Mouse (Mus musculus) embryonic facial prominence, embryonic 15.5 days (tissue): ENCODE measurements around the gene Slc9b1. TPM values are rescaled to one million over a fixed set of nuclear protein-coding genes. Genes with fewer than 3 reads are reported as not detected.

Experiments
- ATAC-seq: fragments of 200-750 bp; cut with Nextera tagmentation; 2 replicates; pipeline ENCODE4 v1.8.0; 2017; ENCODE audit warnings: low read depth, moderate TSS enrichment; ENCODE audit not compliant: insufficient number of reproducible peaks, low FRiP score, low TSS enrichment
- H3K27ac ChIP-seq: fragments of 300-500 bp; sonication (generic); replicated peaks from 2 replicates; pipeline ENCODE4 v1.5.1; 2015; ENCODE audit warnings: mild to moderate bottlenecking, inconsistent platforms
- H3K27me3 ChIP-seq: fragments of 300-500 bp; sonication (generic); 2 replicates; pipeline ENCODE4 v1.6.1; 2015; ENCODE audit warnings: inconsistent platforms
- H3K36me3 ChIP-seq: fragments of 300-500 bp; sonication (generic); 2 replicates; pipeline ENCODE4 v1.6.1; 2015; ENCODE audit warnings: mild to moderate bottlenecking, inconsistent platforms
- H3K4me1 ChIP-seq: fragments of 300-500 bp; sonication (generic); 2 replicates; pipeline ENCODE4 v1.6.1; 2015; ENCODE audit warnings: inconsistent platforms
- H3K4me2 ChIP-seq: fragments of 300-500 bp; sonication (generic); replicated peaks from 2 replicates; pipeline ENCODE4 v1.6.1; 2015; ENCODE audit warnings: mild to moderate bottlenecking, inconsistent platforms
- H3K4me3 ChIP-seq: fragments of 300-500 bp; sonication (generic); replicated peaks from 2 replicates; pipeline ENCODE4 v1.5.1; 2015; ENCODE audit warnings: mild to moderate bottlenecking, inconsistent platforms
- H3K9ac ChIP-seq: fragments of 300-500 bp; sonication (generic); 2 replicates; pipeline ENCODE4 v1.6.1; 2015; ENCODE audit warnings: inconsistent platforms
- H3K9me3 ChIP-seq: fragments of 300-500 bp; sonication (generic); replicated peaks from 2 replicates; pipeline ENCODE4 v1.6.1; 2016; ENCODE audit warnings: inconsistent platforms
- WGBS: fragments of 180-500 bp; shearing (Covaris S2); methylation state at CpG from one replicate; pipeline ENCODE4 v1.1.7; 2015; 5-methylcytosine and 5-hydroxymethylcytosine counted together
- polyA plus RNA-seq: library from polyadenylated mRNA; unstranded; fragments of >200 nt; fragmentation: Nextera tagmentation; extraction: Ambion mirVana; gene quantifications from 2 replicates; pipeline ENCODE4 v1.2.1, GENCODE M21; 2015

Gene Slc9b1
- polyA plus RNA-seq, 1 experiment from 2014 or later = not detected

DNA sequence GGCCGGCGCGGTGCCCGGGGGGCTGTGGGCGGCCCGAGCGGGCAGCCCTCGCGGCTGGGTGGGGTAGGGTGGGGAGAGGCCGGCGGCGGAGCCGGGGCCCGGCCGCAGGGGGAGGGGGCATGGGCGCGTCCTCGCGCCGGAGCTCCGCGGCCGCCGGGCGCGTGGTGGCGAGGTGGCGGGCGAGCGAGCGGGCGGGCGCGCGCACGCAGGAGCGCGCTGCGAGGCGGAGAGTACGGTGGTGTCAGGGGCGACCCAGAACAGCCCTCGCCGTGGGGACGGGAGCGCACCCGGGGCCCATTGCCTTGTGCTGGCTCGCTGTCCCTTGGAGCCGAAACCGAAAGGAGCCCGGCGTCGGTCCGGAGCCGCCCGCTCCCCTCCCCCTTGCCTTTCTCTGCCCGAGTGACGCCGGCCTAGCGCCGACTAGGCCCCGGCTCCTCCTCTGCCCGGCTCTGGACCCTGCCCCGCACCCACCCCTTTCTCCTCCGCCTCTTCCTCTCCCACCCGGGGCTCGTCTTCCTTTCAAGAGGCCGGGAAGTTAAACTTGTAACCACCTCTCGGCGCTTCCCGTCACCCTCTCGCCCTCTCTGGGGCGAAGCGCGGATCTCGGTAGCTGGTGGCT lies 91.2 kb downstream of the Slc9b1 start:
- Histone ChIP-seq H3K9ac (peak overlapping the region; percentile 92), H3K4me1 (peaks cover 3% of the 10 kb centered on the region), H3K9me3 (no peaks in the 10 kb centered on the region), H3K36me3 (no peaks in the 10 kb centered on the region), H3K4me3 (peak overlapping the region; percentile 85), H3K4me2 (peak overlapping the region; percentile 72), H3K27ac (peak overlapping the region; percentile 100), H3K27me3 (no peaks in the 10 kb centered on the region)
- peak; percentile 81 for ATAC-seq
- WGBS = under 1% methylated on average over 67 of the region's 76 CpGs

DNA sequence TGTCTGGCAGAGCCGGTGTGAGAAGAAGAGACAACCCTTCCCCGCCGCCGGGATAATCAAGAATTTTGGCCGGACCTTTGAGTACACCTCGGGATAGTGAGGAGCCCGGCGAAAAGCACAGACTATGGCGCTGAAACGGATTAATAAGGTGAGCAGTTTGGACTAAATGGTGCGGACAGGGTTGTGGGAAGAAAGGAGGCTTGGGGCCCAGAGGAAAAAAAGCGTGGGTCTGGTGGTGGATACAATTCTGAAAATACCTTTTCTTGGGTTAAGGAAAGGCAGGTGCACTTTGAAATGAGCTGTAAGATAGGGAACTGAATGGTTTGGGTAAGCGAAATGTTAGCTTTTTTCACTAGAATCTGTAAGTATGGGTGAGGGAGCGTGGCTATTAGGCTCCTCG lies 91.8 kb downstream of the Slc9b1 start:
- peak overlapping the region; percentile 72 for H3K4me2 ChIP-seq
- 1% methylated on average over 15 of the region's 15 CpGs for WGBS
- H3K4me1 ChIP-seq = peaks cover 3% of the 10 kb centered on the region
- peak overlapping the region; percentile 100 for H3K27ac ChIP-seq
- H3K9me3 ChIP-seq = no peaks in the 10 kb centered on the region
- no peaks in the 10 kb centered on the region for H3K27me3 ChIP-seq
- no peaks in the 10 kb centered on the region for H3K36me3 ChIP-seq
- H3K9ac ChIP-seq = peak overlapping the region; percentile 92
- peak overlapping the region; percentile 85 for H3K4me3 ChIP-seq
- no peak for ATAC-seq

- peak overlapping the region; percentile 85 for H3K4me3 ChIP-seq
- peak overlapping the region; percentile 92; the same call in 1 of the 2 replicates for H3K9ac ChIP-seq
- WGBS = 6% methylated on average over 7 of the region's 7 CpGs
- peaks cover 3% of the 10 kb centered on the region for H3K4me1 ChIP-seq
- H3K27ac ChIP-seq = peak overlapping the region; percentile 100; the same call in 1 of the 2 replicates
- peak overlapping the region; percentile 72 for H3K4me2 ChIP-seq
- H3K27me3 ChIP-seq = no peaks in the 10 kb centered on the region
- ATAC-seq = no peak
- no peaks in the 10 kb centered on the region for H3K9me3 ChIP-seq
- no peaks in the 10 kb centered on the region for H3K36me3 ChIP-seq
These were observed 92.4 kb downstream of the Slc9b1 start for GRCm38 (mm10) chr3:135440221-135440620.

DNA sequence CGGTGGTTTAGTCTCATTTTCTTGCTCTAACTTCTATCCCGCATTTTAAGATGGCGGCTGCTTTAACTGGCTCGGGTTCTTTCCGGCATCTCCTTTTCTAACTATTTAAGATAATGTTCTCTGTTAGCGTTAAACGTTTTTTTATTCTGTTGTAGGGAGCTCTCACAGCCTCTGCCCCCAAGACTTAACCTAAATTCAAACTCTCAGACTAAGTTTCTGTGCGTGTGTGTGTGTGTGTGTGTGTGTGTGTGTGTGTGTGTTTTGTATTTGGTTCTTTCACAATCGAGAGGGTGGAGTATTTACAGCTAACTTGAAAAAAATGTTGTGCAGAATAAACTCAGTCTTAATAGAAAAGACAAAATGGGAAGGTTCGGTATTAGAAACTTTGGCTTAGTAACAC lies 92.8 kb downstream of the Slc9b1 start:
- peak overlapping the region; percentile 72 for H3K4me2 ChIP-seq
- no peaks in the 10 kb centered on the region for H3K27me3 ChIP-seq
- H3K4me1 ChIP-seq = peaks cover 3% of the 10 kb centered on the region
- no peaks in the 10 kb centered on the region for H3K9me3 ChIP-seq
- no peak for ATAC-seq
- no peaks in the 10 kb centered on the region for H3K36me3 ChIP-seq
- peak overlapping the region; percentile 85 for H3K4me3 ChIP-seq
- H3K27ac ChIP-seq = no peak overlapping the region
- peak overlapping the region; percentile 18; the same call in 1 of the 2 replicates for H3K9ac ChIP-seq
- WGBS = 18% methylated on average over 10 of the region's 10 CpGs

DNA sequence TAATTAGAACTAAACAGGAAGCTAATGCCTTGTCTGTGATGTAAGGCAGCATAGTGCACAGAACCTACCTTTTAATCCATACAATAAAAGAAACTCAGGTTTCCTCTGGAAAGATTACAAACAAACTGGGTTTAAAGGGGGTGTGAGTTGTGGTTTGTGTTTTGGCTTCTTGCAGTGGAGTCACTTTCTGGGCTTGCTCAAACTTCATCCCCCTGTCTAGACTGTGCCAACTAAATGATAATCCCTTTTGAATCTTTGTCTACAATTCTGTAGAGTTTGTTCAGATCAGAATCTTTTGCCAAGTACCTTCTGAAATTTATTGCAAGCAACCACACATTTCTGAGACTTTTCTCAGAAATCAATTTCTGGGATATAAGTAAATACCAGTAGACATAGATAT lies 97.1 kb downstream of the Slc9b1 start:
- Histone ChIP-seq H3K27me3 (no peaks in the 10 kb centered on the region), H3K27ac (no peak overlapping the region), H3K9me3 (no peaks in the 10 kb centered on the region), H3K36me3 (no peaks in the 10 kb centered on the region), H3K4me2 (no peak overlapping the region), H3K4me1 (no peaks in the 10 kb centered on the region; the same call in none of the 2 replicates), H3K9ac (no peak overlapping the region), H3K4me3 (no peak overlapping the region)
- ATAC-seq = no peak

Other genes with a start within 250 kb of the Slc9b1 start
- gene Cenpe, start 135.5 kb upstream of the Slc9b1 start, polyA plus RNA-seq = 20.5 and 20.7 TPM in 2 replicates
- 10.5 and 13.4 TPM in 2 replicates for gene Bdh2, start 66.8 kb upstream of the Slc9b1 start, polyA plus RNA-seq
- gene Slc9b2, start 40.3 kb upstream of the Slc9b1 start, polyA plus RNA-seq = 4.0 and 5.1 TPM in 2 replicates
- 51.2 and 52.1 TPM in 2 replicates for gene Cisd2, start 75.9 kb downstream of the Slc9b1 start, polyA plus RNA-seq
- gene Ube2d3, start 90.1 kb downstream of the Slc9b1 start, polyA plus RNA-seq = 450 and 462 TPM in 2 replicates
- gene Manba, start 137.6 kb downstream of the Slc9b1 start, polyA plus RNA-seq = 6.8 and 7.2 TPM in 2 replicates